ENCODE assay signal across 8 mouse cellular contexts in genomic region chrX:48033024-48033423, GRCm38 (mm10). TPM values are rescaled to one million over a fixed set of nuclear protein-coding genes. Genes with fewer than 3 reads are reported as not detected.
DNase-seq lines count a peak whose midpoint lies in the region; ATAC-seq lines count a peak whose summit lies in the region.

No protein-coding gene starts in this region.

- H3K4me2 ChIP-seq in midbrain, embryonic 12.5 days (replicated peaks) = peak overlapping the region; percentile 75; the same call in 1 of the 2 replicates
- no peak overlapping the region for H3K4me2 ChIP-seq in midbrain, embryonic 16.5 days (ENCODE audit: low read length)
- H3K4me2 ChIP-seq in forebrain, embryonic 15.5 days (replicated peaks) = peak overlapping the region; percentile 89; the same call in 1 of the 2 replicates

- H3K36me3 ChIP-seq in midbrain, embryonic 12.5 days = no peaks in the 10 kb centered on the region
- no peaks in the 10 kb centered on the region for H3K36me3 ChIP-seq in midbrain, embryonic 16.5 days (ENCODE audit: control insufficient read depth, insufficient read depth, low read length)
- H3K36me3 ChIP-seq in forebrain, embryonic 15.5 days = no peaks in the 10 kb centered on the region

- H3K4me3 ChIP-seq in midbrain, embryonic 12.5 days = no peak overlapping the region
- H3K4me3 ChIP-seq in midbrain, embryonic 16.5 days (ENCODE audit: low read depth, low read length) = no peak overlapping the region
- H3K4me3 ChIP-seq in forebrain, embryonic 15.5 days = no peak overlapping the region

- H3K9me3 ChIP-seq in midbrain, embryonic 12.5 days = no peaks in the 10 kb centered on the region
- H3K9me3 ChIP-seq in midbrain, embryonic 16.5 days (replicated peaks; ENCODE audit: control insufficient read depth, low read length, poor library complexity, severe bottlenecking) = no peaks in the 10 kb centered on the region
- no peaks in the 10 kb centered on the region for H3K9me3 ChIP-seq in forebrain, embryonic 15.5 days

- ATAC-seq in midbrain, embryonic 12.5 days (ENCODE audit: low FRiP score, low read depth) = no peak
- no peak for ATAC-seq in midbrain, embryonic 16.5 days
- ATAC-seq in forebrain, embryonic 15.5 days (replicated peaks) = peak; percentile 21; the same call in 1 of the 2 replicates

- H3K9ac ChIP-seq in midbrain, embryonic 12.5 days (replicated peaks) = no peak overlapping the region
- H3K9ac ChIP-seq in midbrain, embryonic 16.5 days (ENCODE audit: low read depth, low read length) = no peak overlapping the region
- no peak overlapping the region for H3K9ac ChIP-seq in forebrain, embryonic 15.5 days (replicated peaks)

- WGBS in midbrain, embryonic 12.5 days = 86% methylated on average over 2 of the region's 3 CpGs
- 62% methylated on average over 3 of the region's 3 CpGs for WGBS in midbrain, embryonic 16.5 days
- WGBS in forebrain, embryonic 15.5 days = 41% methylated on average over 3 of the region's 3 CpGs

- peaks cover 61% of the 10 kb centered on the region for H3K27me3 ChIP-seq in midbrain, embryonic 12.5 days
- peaks cover 2% of the 10 kb centered on the region for H3K27me3 ChIP-seq in midbrain, embryonic 16.5 days (ENCODE audit: control insufficient read depth, insufficient read depth, low read depth, low read length)
- H3K27me3 ChIP-seq in forebrain, embryonic 15.5 days = no peaks in the 10 kb centered on the region

- H3K27ac ChIP-seq in midbrain, embryonic 12.5 days (replicated peaks) = no peak overlapping the region
- no peak overlapping the region for H3K27ac ChIP-seq in midbrain, embryonic 16.5 days (ENCODE audit: low read length)
- H3K27ac ChIP-seq in forebrain, embryonic 15.5 days (replicated peaks) = no peak overlapping the region

- DNase-seq in adrenal gland, adult (ENCODE audit: inconsistent age in 2 of 2, low spot score in 1 of 2) = peak; percentile 21 to 31
- no peak for DNase-seq in adrenal gland, adult 8-10 months
- peak; percentile 53 to 61 for DNase-seq in kidney, postnatal 25 days
- no peak for DNase-seq in yolk sac, embryonic 10.5 days (ENCODE audit: low spot score)
- DNase-seq in spleen, adult 18-20 months = no peak

- peaks cover 7% of the 10 kb centered on the region; the same call in 1 of the 2 replicates for H3K4me1 ChIP-seq in midbrain, embryonic 12.5 days
- peaks cover 3% of the 10 kb centered on the region; the same call in 1 of the 2 replicates for H3K4me1 ChIP-seq in midbrain, embryonic 16.5 days (ENCODE audit: control insufficient read depth, insufficient read depth, low read length)
- peaks cover 12% of the 10 kb centered on the region for H3K4me1 ChIP-seq in forebrain, embryonic 15.5 days

RNA-seq across cellular contexts. Expression of gene Apln, which starts 1.6 kb away (rescaled TPM):
- total RNA-seq in adrenal gland, adult 8-10 months (2022) = 10 to 100 TPM in 2 of 4 experiments, 1 to 10 TPM in 2; 1.9 to 40.1 (median 11.4) TPM
- 3.5 and 4.1 TPM in 2 replicates for polyA plus RNA-seq in midbrain, embryonic 12.5 days (2016; fragmentation: Nextera tagmentation; extraction: Ambion mirVana)
- 4.5 and 4.6 TPM in 2 replicates for polyA plus RNA-seq in midbrain, embryonic 16.5 days (2015; fragmentation: Nextera tagmentation; extraction: Ambion mirVana)
- polyA plus RNA-seq in forebrain, embryonic 15.5 days (2015; fragmentation: Nextera tagmentation; extraction: Ambion mirVana) = 4.6 and 5.1 TPM in 2 replicates

Comparison
In these comparisons a context has a peak if more than half of its experiments do, and no peak if none do; other contexts are left out.
1. DNase-seq: peak in adrenal gland, adult (2 of 2) and kidney, postnatal 25 days (2 of 2); none in adrenal gland, adult 8-10 months (single experiment), yolk sac, embryonic 10.5 days (single experiment) and spleen, adult 18-20 months (0 of 2).